Mouse (Mus musculus) MEL (cell line): Measurements from ENCODE around the gene 1700088E04Rik. TPM values are rescaled to one million over a fixed set of nuclear protein-coding genes. Genes with fewer than 3 reads are reported as not detected.

Experiments used
- DNase-seq: peaks from one replicate; pipeline ENCODE4 v3.0.0; 2011; ENCODE audit warnings: low read depth, low spot score
- H3K27ac ChIP-seq: 2 replicates; pipeline ENCODE4 v1.5.1; 2012; ENCODE audit warnings: low read depth, mild to moderate bottlenecking, control low read depth, low read length, moderate library complexity; ENCODE audit not compliant: control insufficient read depth
- H3K27me3 ChIP-seq, 2 experiments: fragments of 150-350 bp in 1 of 2; sonication (generic) in 1 of 2; 2 replicates each; pipeline ENCODE4 v1.6.1; 2012; ENCODE audit warnings: low read length in 2 of 2, mild to moderate bottlenecking in 2 of 2, improper control_type of control experiment in 1 of 2, moderate library complexity in 1 of 2; ENCODE audit not compliant: insufficient read depth in 2 of 2, control insufficient read depth in 1 of 2
- H3K36me3 ChIP-seq, 2 experiments: 2 replicates each; pipeline ENCODE4 v1.6.1; 2012 to 2014; ENCODE audit warnings: low read length in 2 of 2, improper control_type of control experiment in 1 of 2, inconsistent platforms in 1 of 2, mild to moderate bottlenecking in 1 of 2; ENCODE audit not compliant: insufficient read depth in 2 of 2, control insufficient read depth in 1 of 2
- H3K4me1 ChIP-seq, 2 experiments: fragments of 150-350 bp in 1 of 2; sonication (generic) in 1 of 2; 2 replicates each; pipeline ENCODE4 v1.6.1; 2012; ENCODE audit warnings: low read length in 2 of 2, improper control_type of control experiment in 1 of 2, mild to moderate bottlenecking in 1 of 2; ENCODE audit not compliant: insufficient read depth in 2 of 2, control insufficient read depth in 1 of 2
- H3K4me3 ChIP-seq, 2 experiments: fragments of 150-350 bp in 1 of 2; sonication (generic) in 1 of 2; 2 replicates each; pipeline ENCODE4 v1.5.1; 2012; ENCODE audit warnings: low read depth in 2 of 2, low read length in 2 of 2, mild to moderate bottlenecking in 2 of 2, moderate library complexity in 2 of 2, control low read depth in 1 of 2, improper control_type of control experiment in 1 of 2; ENCODE audit not compliant: control insufficient read depth in 1 of 2, insufficient read depth in 1 of 2
- H3K79me2 ChIP-seq: 2 replicates; pipeline ENCODE4 v1.6.1; 2012; ENCODE audit warnings: mild to moderate bottlenecking, low read length, moderate library complexity; ENCODE audit not compliant: control insufficient read depth, poor library complexity, insufficient read depth
- H3K9ac ChIP-seq: 2 replicates; pipeline ENCODE4 v1.6.1; 2012; ENCODE audit warnings: low read depth, mild to moderate bottlenecking, control low read depth, low read length, moderate library complexity; ENCODE audit not compliant: control insufficient read depth, poor library complexity, severe bottlenecking
- H3K9me3 ChIP-seq: fragments of 150-350 bp; sonication (generic); replicated peaks from 2 replicates; pipeline ENCODE4 v1.6.1; 2012; ENCODE audit warnings: mild to moderate bottlenecking, low read length, improper control_type of control experiment, moderate library complexity; ENCODE audit not compliant: insufficient read depth
- CTCF ChIP-seq, 3 experiments: IDR thresholded peaks in 2 of 3; conservative IDR thresholded peaks in 1 of 3; 2 replicates each; pipeline ENCODE4 v1.5.1; 2011 to 2012; ENCODE audit warnings: low read length in 3 of 3, low read depth in 2 of 3, mild to moderate bottlenecking in 2 of 3, improper control_type of control experiment in 1 of 3, inconsistent platforms in 1 of 3, mixed read lengths in 1 of 3, moderate library complexity in 1 of 3; ENCODE audit not compliant: control insufficient read depth in 1 of 3, insufficient read depth in 1 of 3, poor library complexity in 1 of 3, severe bottlenecking in 1 of 3
- E2F4 ChIP-seq: IDR thresholded peaks from 2 replicates; pipeline ENCODE4 v1.6.1; 2011; ENCODE audit warnings: low read depth, low read length, improper control_type of control experiment, borderline replicate concordance
- EP300 ChIP-seq, 2 experiments: IDR thresholded peaks; 2 replicates each; pipeline ENCODE4 v1.6.1; 2011; ENCODE audit warnings: improper control_type of control experiment in 2 of 2, low read length in 2 of 2, low read depth in 1 of 2, mild to moderate bottlenecking in 1 of 2
- ETS1 ChIP-seq: IDR thresholded peaks from 2 replicates; pipeline ENCODE4 v1.6.1; 2012; ENCODE audit warnings: low read depth, mild to moderate bottlenecking, inconsistent platforms, low read length, improper control_type of control experiment, moderate library complexity
- GATA1 ChIP-seq: IDR thresholded peaks from 2 replicates; pipeline ENCODE4 v1.6.1; 2011; ENCODE audit warnings: low read depth, low read length, improper control_type of control experiment
- HCFC1 ChIP-seq: IDR thresholded peaks from 2 replicates; pipeline ENCODE4 v1.6.1; 2012; ENCODE audit warnings: low read depth, mild to moderate bottlenecking, inconsistent platforms, low read length, improper control_type of control experiment, moderate library complexity
- KAT2A ChIP-seq: conservative IDR thresholded peaks from 2 replicates; pipeline ENCODE4 v1.6.1; 2012; ENCODE audit warnings: low read depth, low read length, improper control_type of control experiment, inconsistent platforms
- MAFK ChIP-seq: IDR thresholded peaks from 2 replicates; pipeline ENCODE4 v1.6.1; 2011; ENCODE audit warnings: low read depth, mild to moderate bottlenecking, low read length, improper control_type of control experiment, borderline replicate concordance
- MAX ChIP-seq: IDR thresholded peaks from 2 replicates; pipeline ENCODE4 v1.6.1; 2011; ENCODE audit warnings: low read length, improper control_type of control experiment
- MAZ ChIP-seq: IDR thresholded peaks from 2 replicates; pipeline ENCODE4 v1.6.1; 2012; ENCODE audit warnings: low read depth, mild to moderate bottlenecking, inconsistent platforms, low read length, improper control_type of control experiment
- MEF2A ChIP-seq: IDR thresholded peaks from 2 replicates; pipeline ENCODE4 v1.6.1; 2014; ENCODE audit warnings: low read depth, mild to moderate bottlenecking, inconsistent platforms, low read length, improper control_type of control experiment; ENCODE audit not compliant: poor library complexity, insufficient replicate concordance, severe bottlenecking; ENCODE audit errors: extremely low read depth
- NRF1 ChIP-seq: IDR thresholded peaks from 2 replicates; pipeline ENCODE4 v1.6.1; 2014; ENCODE audit warnings: low read depth, mild to moderate bottlenecking, inconsistent platforms, low read length, improper control_type of control experiment, moderate library complexity; ENCODE audit not compliant: poor library complexity, insufficient read depth, severe bottlenecking
- POLR2A ChIP-seq, 2 experiments: IDR thresholded peaks; 2 replicates each; pipeline ENCODE4 v1.6.1; 2011 to 2012; ENCODE audit warnings: low read length in 2 of 2, mild to moderate bottlenecking in 2 of 2, control low read depth in 1 of 2, improper control_type of control experiment in 1 of 2, low read depth in 1 of 2, moderate library complexity in 1 of 2; ENCODE audit not compliant: control insufficient read depth in 1 of 2, insufficient read depth in 1 of 2, poor library complexity in 1 of 2
- RAD21 ChIP-seq: IDR thresholded peaks from 2 replicates; pipeline ENCODE4 v1.6.1; 2011; ENCODE audit warnings: mild to moderate bottlenecking, low read depth, low read length, improper control_type of control experiment
- RCOR1 ChIP-seq: IDR thresholded peaks from 2 replicates; pipeline ENCODE4 v1.6.1; 2012; ENCODE audit warnings: low read depth, mild to moderate bottlenecking, inconsistent platforms, low read length, improper control_type of control experiment
- SIN3A ChIP-seq: IDR thresholded peaks from 2 replicates; pipeline ENCODE4 v1.6.1; 2012; ENCODE audit warnings: low read length, improper control_type of control experiment, inconsistent platforms
- TBP ChIP-seq: IDR thresholded peaks from 2 replicates; pipeline ENCODE4 v1.8.0; 2011; ENCODE audit warnings: low read depth, low read length, improper control_type of control experiment
- UBTF ChIP-seq: IDR thresholded peaks from 2 replicates; pipeline ENCODE4 v1.6.1; 2012; ENCODE audit warnings: low read depth, mild to moderate bottlenecking, inconsistent platforms, low read length, improper control_type of control experiment, moderate library complexity, borderline replicate concordance; ENCODE audit not compliant: insufficient read depth
- USF1 ChIP-seq: IDR thresholded peaks from 2 replicates; pipeline ENCODE4 v1.6.1; 2014; ENCODE audit warnings: low read depth, mild to moderate bottlenecking, inconsistent platforms, low read length, improper control_type of control experiment, moderate library complexity
- USF2 ChIP-seq, 2 experiments: IDR thresholded peaks; 2 replicates each; pipeline ENCODE4 v1.6.1; 2011 to 2012; ENCODE audit warnings: improper control_type of control experiment in 2 of 2, low read length in 2 of 2, borderline replicate concordance in 1 of 2, inconsistent platforms in 1 of 2, low read depth in 1 of 2, mild to moderate bottlenecking in 1 of 2; ENCODE audit not compliant: insufficient read depth in 1 of 2
- ZMIZ1 ChIP-seq: IDR thresholded peaks from 2 replicates; pipeline ENCODE4 v1.6.1; 2012; ENCODE audit warnings: low read depth, mild to moderate bottlenecking, inconsistent platforms, low read length, improper control_type of control experiment, moderate library complexity
- polyA plus RNA-seq, 2 experiments: library from polyadenylated mRNA; stranded (reverse) in 1 of 2; unstranded in 1 of 2; fragments of >175 nt in 1 of 2; fragments of >200 nt in 1 of 2; gene quantifications; 2 replicates each; pipeline versions ENCODE4 v1.2.1 to v1.2.4; 2012; ENCODE audit warnings: low replicate concordance in 2 of 2, low read depth in 1 of 2; ENCODE audit not compliant: insufficient read length in 2 of 2, insufficient read depth in 1 of 2, missing spikeins in 1 of 2
- total RNA-seq: library from RNA; depleted of rRNA; stranded (reverse); fragments of 300-350 nt; gene quantifications from 2 replicates; pipeline ENCODE4 v1.2.3, GENCODE M21; 2012

Gene 1700088E04Rik
- total and polyA plus RNA-seq, 3 experiments, result 4.9 to 9.3 TPM; not detected in 1

- no peaks in the 10 kb centered on the region for H3K79me2 ChIP-seq
- DNase-seq, result no peak
- H3K4me1 ChIP-seq, result peaks cover 0 to 3% of the 10 kb centered on the region in 2 experiments; a peak in 1 of 4 replicates
- no peaks in the 10 kb centered on the region for H3K27me3 ChIP-seq
- H3K36me3 ChIP-seq, result peaks cover 0 to 2% of the 10 kb centered on the region in 2 experiments; a peak in 1 of 4 replicates
- H3K4me3 ChIP-seq, result no peak overlapping the region
- H3K9me3 ChIP-seq, result no peaks in the 10 kb centered on the region
- no peak overlapping the region for H3K27ac ChIP-seq
- no peak for TF ChIP-seq RAD21
- no peak for TF ChIP-seq CTCF (IDR thresholded peaks at IDR 0.05 in 2 of 3, conservative IDR thresholded peaks at IDR 0.05 in 1 of 3; ENCODE audit: control insufficient read depth in 1 of 3, insufficient read depth in 1 of 3, low read depth in 2 of 3, low read length in 3 of 3, poor library complexity in 1 of 3, severe bottlenecking in 1 of 3)
- TF ChIP-seq ETS1, result no peak
- no peak for TF ChIP-seq UBTF
- no peak for TF ChIP-seq POLR2A (IDR thresholded peaks at IDR 0.05; ENCODE audit: control insufficient read depth in 1 of 2, insufficient read depth in 1 of 2, low read depth in 1 of 2, low read length in 2 of 2, poor library complexity in 1 of 2)
- TF ChIP-seq NRF1, result no peak
- TF ChIP-seq MEF2A, result no peak
- no peak for TF ChIP-seq USF2 (IDR thresholded peaks at IDR 0.05; ENCODE audit: borderline replicate concordance in 1 of 2, insufficient read depth in 1 of 2, low read depth in 1 of 2, low read length in 2 of 2)
- no peak for TF ChIP-seq SIN3A
- no peak for TF ChIP-seq MAFK
- TF ChIP-seq ZMIZ1, result no peak
- TF ChIP-seq KAT2A, result no peak
- TF ChIP-seq USF1, result no peak
- TF ChIP-seq EP300 (IDR thresholded peaks at IDR 0.05; ENCODE audit: low read depth in 1 of 2, low read length in 2 of 2), result no peak
- no peak for TF ChIP-seq MAZ
- TF ChIP-seq TBP, result no peak
- no peak for TF ChIP-seq RCOR1
- no peak overlapping the region for H3K9ac ChIP-seq
Observed at GRCm38 (mm10) chr15:79101531-79101930, 39.5 kb downstream of the 1700088E04Rik start.

GRCm38 (mm10) chr15:79100391-79100790 lies 40.7 kb downstream of the 1700088E04Rik start:
- Histone ChIP-seq H3K79me2 (no peaks in the 10 kb centered on the region), H3K4me3 (no peak overlapping the region), H3K27me3 (no peaks in the 10 kb centered on the region), H3K4me1 (peaks cover 0 to 3% of the 10 kb centered on the region in 2 experiments; a peak in 1 of 4 replicates), H3K36me3 (peaks cover 0 to 2% of the 10 kb centered on the region in 2 experiments; a peak in 1 of 4 replicates), H3K27ac (no peak overlapping the region), H3K9ac (no peak overlapping the region), H3K9me3 (no peaks in the 10 kb centered on the region)
- DNase-seq, result no peak
- TF ChIP-seq MAX (no peak), USF2 (IDR thresholded peaks at IDR 0.05; ENCODE audit: borderline replicate concordance in 1 of 2, insufficient read depth in 1 of 2, low read depth in 1 of 2, low read length in 2 of 2) (no peak), UBTF (no peak), GATA1 (no peak), E2F4 (no peak), HCFC1 (no peak)
